Mouse (Mus musculus) thymus, postnatal 0 days (tissue): Measurements from ENCODE around the gene Sema3b. TPM values are rescaled to one million over a fixed set of nuclear protein-coding genes. Genes with fewer than 3 reads are reported as not detected.
A peak's percentile ranks its signal among the peaks of the same experiment; 100 is the strongest.

ENCODE experiments used
- DNase-seq: peaks from one replicate; pipeline ENCODE4 v3.0.0-alpha.2; 2015; ENCODE audit warnings: low spot score
- polyA plus RNA-seq: library from polyadenylated mRNA; unstranded; fragments of >200 nt; fragmentation: Nextera tagmentation; extraction: Ambion mirVana; gene quantifications from 2 replicates; pipeline ENCODE4 v1.2.1, GENCODE M21; 2015

Sema3b gene
- polyA plus RNA-seq, 1 experiment from 2014 or later = 1.4 TPM

GRCm38 (mm10) chr9:107570016-107570415 lies 39.0 kb downstream of the Sema3b start:
- DNase-seq = no peak

DNA sequence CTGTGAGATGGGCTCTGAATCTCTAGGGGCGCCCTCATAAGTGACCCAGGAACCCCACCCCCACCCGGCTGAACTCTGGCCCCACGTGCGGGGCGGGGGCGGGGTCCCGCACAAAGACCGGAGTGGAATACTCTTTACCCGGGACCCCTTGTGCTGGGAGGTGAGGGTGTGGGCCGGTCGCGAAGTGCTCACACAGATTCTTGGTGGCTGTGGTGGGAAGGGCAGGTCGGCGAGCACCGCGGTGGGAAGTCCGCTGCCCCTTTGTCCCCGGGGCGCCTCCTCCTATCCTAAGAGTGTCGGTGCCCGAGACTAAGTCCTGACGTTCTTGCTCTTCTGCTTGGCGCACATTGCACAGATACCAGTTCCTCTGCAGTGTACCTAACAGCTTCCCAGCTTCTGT lies 39.8 kb downstream of the Sema3b start:
- no peak for DNase-seq

GRCm38 (mm10) chr9:107568331-107569261 lies 40.4 kb downstream of the Sema3b start:
- DNase-seq = peak; percentile 84

- no peak for DNase-seq
Measured at GRCm38 (mm10) chr9:107567702-107568319, 41.2 kb downstream of the Sema3b start, which contains the start of gene Hyal2. Gene Hyal2, plus strand, starts transcription at chr9:107567945.

DNA sequence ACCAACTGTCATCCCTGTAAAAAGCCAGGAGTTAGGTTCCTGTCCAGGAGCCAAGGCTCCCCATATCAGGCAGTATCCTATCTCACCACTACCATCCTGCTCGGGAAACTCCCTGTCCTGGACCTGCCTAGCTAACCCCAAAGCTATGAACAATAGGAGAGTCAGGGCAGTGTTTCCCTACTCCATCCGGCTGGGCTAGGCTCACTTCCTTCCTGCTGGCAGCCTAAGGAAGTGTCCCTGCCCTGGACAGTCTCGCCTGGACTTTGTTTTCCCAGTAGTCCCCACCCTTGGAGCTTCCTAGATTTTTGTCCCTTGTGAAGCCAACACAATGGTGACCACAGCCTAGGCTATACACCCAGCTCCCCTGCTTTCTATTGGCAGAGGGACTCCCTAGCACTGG lies 42.2 kb downstream of the Sema3b start:
- no peak for DNase-seq

DNA sequence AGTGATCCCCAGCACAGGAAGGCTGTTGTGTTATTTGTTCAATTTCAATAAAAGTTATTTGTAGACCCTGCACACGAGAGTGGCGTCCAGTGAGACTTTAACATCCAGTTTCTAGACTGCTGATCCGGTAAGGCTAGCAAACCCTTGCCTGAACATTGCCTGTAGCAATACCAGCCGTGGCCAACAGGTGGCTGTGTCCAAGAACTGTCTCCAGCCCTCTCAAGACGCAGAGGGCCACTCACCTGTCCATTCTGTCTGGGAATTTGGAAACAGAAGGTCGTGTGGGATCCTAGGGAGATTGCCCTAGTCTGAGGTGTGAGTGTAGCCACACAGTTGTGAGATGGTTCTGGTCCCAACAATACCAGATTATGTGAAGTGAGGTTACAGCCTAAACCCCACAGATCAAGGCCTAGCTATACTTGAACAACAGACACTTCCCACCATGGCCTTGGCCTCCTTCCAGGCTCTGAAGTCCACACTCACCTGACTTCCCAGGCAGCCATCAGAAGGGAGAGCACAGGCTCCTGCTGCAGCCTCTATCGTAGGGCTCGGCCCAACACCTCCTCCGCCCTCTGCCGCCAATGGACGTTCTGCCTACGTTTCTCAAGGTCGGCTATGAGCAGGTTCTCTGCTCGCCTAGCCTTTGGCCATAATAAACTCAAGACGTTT lies 42.9 kb downstream of the Sema3b start:
- DNase-seq = peak; percentile 69

- DNase-seq = peak; percentile 44
Measured at GRCm38 (mm10) chr9:107565556-107565955, 43.5 kb downstream of the Sema3b start.

- DNase-seq = peak; percentile 92
Measured at GRCm38 (mm10) chr9:107563029-107563581, 45.9 kb downstream of the Sema3b start, which contains the start of gene Tusc2. Gene Tusc2, plus strand, starts transcription at chr9:107563255.

DNA sequence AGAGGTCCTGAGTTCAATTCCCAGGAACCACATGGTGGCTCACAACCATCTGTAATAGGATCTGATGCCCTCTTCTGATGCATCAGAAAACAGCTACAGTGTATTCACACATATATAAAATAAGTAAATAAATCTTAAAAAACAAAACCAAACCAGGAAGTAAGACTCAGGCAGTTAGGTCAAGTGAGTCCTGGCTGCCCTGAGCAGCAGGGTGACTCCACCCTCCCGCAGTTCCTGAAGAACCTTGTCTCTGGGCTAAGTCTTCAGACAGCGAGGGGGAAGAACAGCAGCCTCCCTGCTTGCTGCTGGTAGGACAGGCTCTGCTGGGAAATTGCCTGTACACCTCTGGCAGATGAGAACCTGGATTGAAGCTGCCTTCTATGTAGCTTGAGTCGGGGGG lies 52.7 kb downstream of the Sema3b start:
- DNase-seq = no peak

- no peak for DNase-seq
Measured at GRCm38 (mm10) chr9:107555701-107556100, 53.3 kb downstream of the Sema3b start.

DNA sequence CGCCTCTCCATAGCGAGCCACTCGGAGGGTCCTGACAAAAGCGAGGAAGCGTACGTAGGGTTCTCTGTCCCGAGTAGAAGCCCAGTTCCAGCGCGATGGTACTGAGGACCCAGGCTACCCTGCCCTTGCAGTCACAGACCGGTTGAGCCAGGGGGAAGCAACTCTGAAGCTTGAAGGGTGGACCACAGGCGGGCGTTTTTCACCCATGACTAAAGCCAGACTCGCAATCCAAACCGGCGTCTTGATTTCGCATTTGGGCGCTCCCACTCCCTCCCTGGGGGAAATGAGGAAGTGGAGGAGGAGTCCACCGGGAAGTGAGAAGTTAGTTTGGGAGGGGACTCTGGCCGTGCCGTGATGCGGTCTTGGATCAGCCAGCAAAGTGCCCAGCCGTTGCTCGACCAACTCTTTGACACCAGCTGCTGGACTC lies 54.0 kb downstream of the Sema3b start:
- DNase-seq = no peak

GRCm38 (mm10) chr9:107554319-107554825 lies 54.7 kb downstream of the Sema3b start:
- peak; percentile 99 for DNase-seq

DNA sequence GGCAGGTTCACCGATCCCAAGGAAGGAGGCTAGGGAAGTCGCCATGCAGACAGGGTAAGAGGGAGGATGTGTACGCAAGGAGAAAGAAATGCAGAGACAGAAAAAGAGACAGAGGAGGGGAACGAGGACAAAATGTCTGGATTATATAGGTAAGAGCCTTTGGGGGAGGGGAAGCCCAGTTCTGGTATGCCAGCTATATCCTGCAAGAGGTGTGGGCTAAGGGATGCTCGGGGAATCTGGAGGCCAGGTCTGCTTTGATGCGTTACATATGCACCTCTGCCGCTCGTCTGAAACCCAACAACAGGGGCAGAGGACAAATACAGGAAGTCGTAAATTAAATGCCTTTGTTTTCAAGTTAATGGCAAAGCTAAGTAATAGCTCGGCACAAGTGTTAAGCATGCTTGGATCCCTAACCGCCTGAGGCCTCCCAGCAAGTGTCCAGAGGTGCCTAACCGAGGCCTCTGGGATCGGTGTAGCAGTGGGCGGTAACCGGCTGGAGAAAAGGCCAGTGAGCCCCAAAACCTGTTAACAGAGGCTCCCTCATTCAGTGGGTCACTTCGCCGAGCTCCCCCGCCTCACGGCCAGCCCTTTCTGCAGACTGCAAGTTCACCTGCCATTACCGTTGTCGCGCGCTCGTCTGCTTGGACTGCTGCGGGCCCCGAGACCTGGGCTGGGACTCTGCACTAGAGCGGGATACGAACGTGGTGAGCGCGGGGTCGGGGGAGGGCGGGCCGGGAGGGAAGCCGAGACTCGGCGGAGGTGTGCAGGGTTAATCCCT lies 55.3 kb downstream of the Sema3b start:
- DNase-seq = peak; percentile 44

DNA sequence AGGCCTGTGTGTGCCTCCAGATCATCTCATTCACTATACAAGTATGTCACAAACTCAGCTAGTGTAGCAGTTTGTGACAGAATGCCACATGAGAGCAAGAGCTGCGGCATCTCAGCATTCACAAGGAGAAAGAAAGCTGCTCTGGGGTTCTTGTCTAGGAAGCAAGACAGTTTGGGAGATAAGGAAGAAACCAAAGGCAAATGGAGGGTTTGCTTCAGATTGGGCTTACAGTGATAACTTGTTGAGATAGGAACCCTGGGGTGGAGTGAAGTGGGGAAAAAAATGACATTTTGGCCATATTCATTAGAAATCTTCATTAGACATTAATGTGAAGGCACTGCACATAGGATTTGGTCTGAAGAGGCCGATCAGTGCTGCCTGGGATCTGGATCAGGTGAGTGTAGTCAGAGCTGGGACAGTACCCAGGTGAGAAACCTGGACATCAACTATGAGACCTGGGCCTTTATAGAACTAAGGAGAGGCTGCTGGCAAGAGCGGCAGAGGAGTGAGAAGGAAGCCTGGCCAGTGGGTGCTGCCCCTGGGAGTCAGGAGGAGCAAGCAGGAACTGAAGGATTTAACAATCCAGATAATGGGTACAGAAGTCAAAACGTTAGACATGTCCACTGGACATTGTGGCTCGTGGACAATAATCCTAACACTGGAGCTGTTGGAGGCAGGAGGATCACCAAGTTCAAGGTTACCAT lies 56.2 kb downstream of the Sema3b start:
- no peak for DNase-seq

- no peak for DNase-seq
Measured at GRCm38 (mm10) chr9:107551890-107552355, 57.1 kb downstream of the Sema3b start.

- DNase-seq = peak; percentile 88
Measured at GRCm38 (mm10) chr9:107551117-107551889, 57.7 kb downstream of the Sema3b start, which contains the start of gene Rassf1. Gene Rassf1, plus strand, starts transcription at chr9:107551555.

GRCm38 (mm10) chr9:107550491-107551116 lies 58.4 kb downstream of the Sema3b start:
- no peak for DNase-seq
